8 mouse cellular contexts compared by ENCODE assay signal in genomic region chr16:63091471-63092300, GRCm38 (mm10).
DNase-seq lines count a peak whose midpoint lies in the region; ATAC-seq lines count a peak whose summit lies in the region.
"Had no signal": no experiment of that assay in that cellular context is flagged by ENCODE, and none has a peak within 500 bp of the region (broad histone marks: within the 10 kb centered on the region; RNA-seq: fewer than 3 reads in every experiment).

No protein-coding gene starts in this region.

- H3K27ac ChIP-seq in forebrain, embryonic 14.5 days (ENCODE audit: low read depth, low read length), result peak overlapping the region; percentile 87

- H3K4me1 ChIP-seq in forebrain, embryonic 14.5 days (ENCODE audit: control insufficient read depth, insufficient read depth, low read length), result peaks cover 8% of the 10 kb centered on the region; the same call in 1 of the 2 replicates

- H3K4me2 ChIP-seq in forebrain, embryonic 14.5 days (ENCODE audit: low read length), result no peak overlapping the region

- intact Hi-C loops in gastrocnemius, postnatal 36 days (cut with DNase I), result no loop called here

- H3K4me3 ChIP-seq in forebrain, embryonic 14.5 days (ENCODE audit: low read depth, low read length), result no peak overlapping the region
- H3K4me3 ChIP-seq: erythroblast, embryonic 14.5 days had no signal

- WGBS in forebrain, embryonic 14.5 days, result 14% methylated on average over 11 of the region's 11 CpGs

- peak; percentile 81 to 87 for DNase-seq in cerebellum, postnatal 10 days
- peak; percentile 90 for DNase-seq in forebrain, embryonic 14.5 days (ENCODE audit: low spot score)
- DNase-seq in left cerebral cortex, adult 9 months (ENCODE audit: low spot score in 2 of 2), result peak; percentile 22 to 58
- DNase-seq in retina, embryonic 14.5 days (ENCODE audit: low spot score), result peak; percentile 66
- no peak for DNase-seq in spleen, adult 12 weeks (ENCODE audit: low spot score)
- no peak for DNase-seq in urinary bladder, adult 18-20 months (ENCODE audit: low spot score in 2 of 2)
- DNase-seq in gastrocnemius, postnatal 36 days, result no peak

- H3K36me3 ChIP-seq in forebrain, embryonic 14.5 days (ENCODE audit: control insufficient read depth, insufficient read depth, low read length), result no peaks in the 10 kb centered on the region

- ATAC-seq in forebrain, embryonic 14.5 days, result peak; percentile 96

- H3K27me3 ChIP-seq in forebrain, embryonic 14.5 days (replicated peaks; ENCODE audit: control insufficient read depth, insufficient read depth, low read length), result no peaks in the 10 kb centered on the region

- H3K9me3 ChIP-seq in forebrain, embryonic 14.5 days (replicated peaks; ENCODE audit: control insufficient read depth, low read length), result no peaks in the 10 kb centered on the region

- H3K9ac ChIP-seq in forebrain, embryonic 14.5 days (ENCODE audit: low read length), result peak overlapping the region; percentile 8; the same call in 1 of the 2 replicates

Comparison
In these comparisons a context has a peak if more than half of its experiments do, and no peak if none do; other contexts are left out.
1. DNase-seq: peak in cerebellum, postnatal 10 days (2 of 2), forebrain, embryonic 14.5 days (single experiment), left cerebral cortex, adult 9 months (2 of 2) and retina, embryonic 14.5 days (single experiment); none in spleen, adult 12 weeks (single experiment), urinary bladder, adult 18-20 months (0 of 2) and gastrocnemius, postnatal 36 days (0 of 2).